Mouse (Mus musculus) neural tube, embryonic 15.5 days (tissue): ENCODE results near the gene Syt17. TPM values are rescaled to one million over a fixed set of nuclear protein-coding genes. Genes with fewer than 3 reads are reported as not detected.

ENCODE experiments used
- polyA plus RNA-seq: library from polyadenylated mRNA; unstranded; fragments of >200 nt; fragmentation: Nextera tagmentation; extraction: Ambion mirVana; gene quantifications from 2 replicates; pipeline ENCODE4 v1.2.1, GENCODE M21; 2015

Gene Syt17
- polyA plus RNA-seq, 1 experiment from 2014 or later, result 24.3 TPM

Other genes starting within 250 kb of the Syt17 start
- gene Smg1, start 204.6 kb downstream of the Syt17 start, polyA plus RNA-seq, result 18.1 and 19.4 TPM in 2 replicates
- 1.2 and 1.5 TPM in 2 replicates for gene Itpripl2, start 43.8 kb upstream of the Syt17 start, polyA plus RNA-seq
- 107 and 113 TPM in 2 replicates for gene Coq7, start 85.1 kb upstream of the Syt17 start, polyA plus RNA-seq
- 5.5 and 6.2 TPM in 2 replicates for gene Tmc7, start 136.5 kb upstream of the Syt17 start, polyA plus RNA-seq
- gene Tmc5, start 149.1 kb upstream of the Syt17 start, polyA plus RNA-seq, result 0.33 and 1.8 TPM in 2 replicates